Mouse (Mus musculus) testis, adult 2 months (tissue): ENCODE data around the gene Fkrp. TPM values are rescaled to one million over a fixed set of nuclear protein-coding genes. Genes with fewer than 3 reads are reported as not detected.

ENCODE experiments used
- H3K27ac ChIP-seq: fragments of 200-500 bp; 2 replicates; pipeline ENCODE4 v1.5.1; 2012; ENCODE audit warnings: low read depth, low read length; ENCODE audit not compliant: control insufficient read depth, insufficient read depth
- H3K27me3 ChIP-seq: fragments of 200-500 bp; 2 replicates; pipeline ENCODE4 v1.6.1; 2012; ENCODE audit warnings: mild to moderate bottlenecking, low read length, moderate library complexity; ENCODE audit not compliant: control insufficient read depth, insufficient read depth
- H3K36me3 ChIP-seq: fragments of 200-500 bp; 2 replicates; pipeline ENCODE4 v1.6.1; 2012; ENCODE audit warnings: mild to moderate bottlenecking, low read length; ENCODE audit not compliant: control insufficient read depth, insufficient read depth
- H3K4me1 ChIP-seq: fragments of 200-500 bp; 2 replicates; pipeline ENCODE4 v1.6.1; 2012; ENCODE audit warnings: low read length; ENCODE audit not compliant: control insufficient read depth, insufficient read depth
- H3K4me3 ChIP-seq: fragments of 200-500 bp; 2 replicates; pipeline ENCODE4 v1.5.1; 2012; ENCODE audit warnings: low read depth, mild to moderate bottlenecking, low read length, moderate library complexity, mixed read lengths; ENCODE audit not compliant: control insufficient read depth
- CTCF ChIP-seq: fragments of 200-500 bp; IDR thresholded peaks from 2 replicates; pipeline ENCODE4 v1.5.1; 2012; ENCODE audit warnings: low read depth, mild to moderate bottlenecking, inconsistent platforms, low read length, moderate library complexity; ENCODE audit not compliant: control insufficient read depth, insufficient read depth, insufficient replicate concordance
- POLR2A ChIP-seq: fragments of 200-500 bp; IDR thresholded peaks from 2 replicates; pipeline ENCODE4 v1.6.1; 2012; ENCODE audit warnings: low read depth, mild to moderate bottlenecking, inconsistent platforms, low read length, moderate library complexity; ENCODE audit not compliant: control insufficient read depth
- polyA plus RNA-seq: library from polyadenylated mRNA; depleted of rRNA; stranded (reverse); fragments of >200 nt; gene quantifications from 2 replicates; pipeline ENCODE4 v1.2.3, GENCODE M21; 2012; rRNA removed

The Fkrp gene
- polyA plus RNA-seq, 1 experiment: 3.6 TPM

DNA sequence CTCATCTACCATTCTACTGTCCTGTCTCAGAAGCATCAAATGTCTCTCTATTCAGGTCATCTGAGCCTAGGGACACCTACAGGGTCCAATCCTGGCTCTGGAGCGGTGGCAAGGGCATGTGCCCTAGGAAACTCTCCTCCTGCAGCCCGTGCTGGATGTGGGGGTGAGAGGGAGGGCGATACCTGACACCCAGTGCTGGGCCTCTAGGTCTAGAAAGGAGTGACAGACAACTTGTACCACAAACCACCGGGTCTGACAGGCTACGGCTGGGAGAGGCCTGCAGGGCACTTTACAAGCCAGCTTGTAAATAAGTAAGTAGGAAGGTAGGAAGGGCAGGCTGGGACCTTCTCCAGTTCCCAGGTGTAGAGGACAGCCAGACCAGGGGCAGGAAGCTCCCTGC is 40.6 kb downstream of the Fkrp start:
- H3K4me1 ChIP-seq: peaks cover 4% of the 10 kb centered on the region
- TF ChIP-seq CTCF: no peak
- no peak overlapping the region for H3K27ac ChIP-seq
- H3K36me3 ChIP-seq: no peaks in the 10 kb centered on the region
- no peaks in the 10 kb centered on the region for H3K27me3 ChIP-seq
- H3K4me3 ChIP-seq: no peak overlapping the region

GRCm38 (mm10) chr7:16766443-16766842 is 50.1 kb downstream of the Fkrp start:
- no peaks in the 10 kb centered on the region for H3K27me3 ChIP-seq
- H3K27ac ChIP-seq: no peak overlapping the region
- no peak for TF ChIP-seq POLR2A
- TF ChIP-seq CTCF: no peak
- no peaks in the 10 kb centered on the region for H3K36me3 ChIP-seq
- H3K4me3 ChIP-seq: no peak overlapping the region
- H3K4me1 ChIP-seq: peaks cover 2% of the 10 kb centered on the region

GRCm38 (mm10) chr7:16763463-16764218 is 52.9 kb downstream of the Fkrp start:
- Histone ChIP-seq H3K27ac (peak overlapping the region; percentile 54), H3K27me3 (no peaks in the 10 kb centered on the region), H3K4me1 (peaks cover 18% of the 10 kb centered on the region), H3K36me3 (no peaks in the 10 kb centered on the region), H3K4me3 (no peak overlapping the region)
- TF ChIP-seq CTCF (no peak), POLR2A (no peak)

- Histone ChIP-seq H3K27ac (peak overlapping the region; percentile 75), H3K36me3 (no peaks in the 10 kb centered on the region), H3K27me3 (no peaks in the 10 kb centered on the region), H3K4me3 (no peak overlapping the region), H3K4me1 (peaks cover 18% of the 10 kb centered on the region)
- no peak for TF ChIP-seq CTCF
- no peak for TF ChIP-seq POLR2A
These were observed 54.9 kb downstream of the Fkrp start for GRCm38 (mm10) chr7:16761630-16762029.

DNA sequence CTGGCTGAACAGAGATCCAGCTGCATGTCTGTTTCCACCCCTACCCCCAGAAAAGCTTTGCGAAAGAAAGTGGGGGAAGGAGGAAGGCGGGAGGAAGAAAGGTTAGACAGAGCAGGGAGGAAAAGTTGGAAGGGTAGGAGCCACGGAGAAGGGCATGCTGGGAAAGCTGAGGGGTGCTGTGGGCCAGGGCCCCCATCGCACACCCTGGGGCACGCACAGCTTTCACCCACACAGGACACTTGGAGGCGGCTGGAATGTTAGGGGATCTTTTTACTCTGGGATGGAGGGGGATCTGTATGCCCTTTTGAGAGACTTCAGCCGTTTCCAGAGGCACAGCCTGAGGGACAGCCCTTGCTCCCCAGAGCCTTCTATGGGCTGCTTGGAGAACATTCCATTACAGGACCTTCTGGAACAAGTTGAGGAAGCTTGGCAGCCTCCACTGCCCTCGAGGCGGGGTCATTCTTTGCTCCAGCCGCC is 55.5 kb downstream of the Fkrp start:
- Histone ChIP-seq H3K4me1 (peaks cover 18% of the 10 kb centered on the region), H3K27me3 (no peaks in the 10 kb centered on the region), H3K4me3 (no peak overlapping the region), H3K36me3 (no peaks in the 10 kb centered on the region), H3K27ac (peak overlapping the region; percentile 85)
- TF ChIP-seq CTCF (no peak), POLR2A (no peak)

DNA sequence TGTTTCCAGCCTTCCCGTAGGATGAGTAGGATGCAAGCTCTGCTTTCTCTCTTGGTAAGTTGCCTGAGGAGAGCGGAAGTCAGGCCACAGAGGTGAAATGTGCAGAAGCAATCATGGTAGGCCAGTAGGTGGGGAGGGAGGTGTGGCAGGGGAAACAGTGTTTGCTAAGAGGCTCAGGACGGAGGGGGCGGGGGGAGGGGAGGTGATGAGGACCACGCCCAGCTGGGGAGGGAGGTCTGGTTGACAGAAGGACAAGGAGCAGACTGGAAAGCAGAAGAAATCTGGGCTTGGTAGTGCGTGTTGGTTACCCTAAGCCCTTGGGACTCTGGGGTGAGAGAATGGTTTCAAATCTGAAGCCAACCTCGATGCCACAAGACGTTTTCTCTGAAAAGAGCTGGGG is 56.2 kb downstream of the Fkrp start:
- no peaks in the 10 kb centered on the region for H3K36me3 ChIP-seq
- H3K4me1 ChIP-seq: peaks cover 22% of the 10 kb centered on the region
- H3K27me3 ChIP-seq: no peaks in the 10 kb centered on the region
- TF ChIP-seq CTCF: no peak
- no peak for TF ChIP-seq POLR2A
- H3K27ac ChIP-seq: peak overlapping the region; percentile 78
- H3K4me3 ChIP-seq: no peak overlapping the region; the same call in 1 of the 2 replicates

Other genes with a start within 250 kb of the Fkrp start
- gene Arhgap35, start 201.7 kb downstream of the Fkrp start, polyA plus RNA-seq: 21.7 and 22.4 TPM in 2 replicates
- gene Ceacam15, start 141.0 kb downstream of the Fkrp start, polyA plus RNA-seq: 0.10 TPM in 1 of 2 replicates, not detected in the other
- gene Ceacam9, start 94.8 kb downstream of the Fkrp start, polyA plus RNA-seq: not detected in 2 replicates
- gene Ap2s1, start 78.3 kb downstream of the Fkrp start, polyA plus RNA-seq: 240 and 279 TPM in 2 replicates
- 15.2 and 17.8 TPM in 2 replicates for gene Slc1a5, start 35.4 kb downstream of the Fkrp start, polyA plus RNA-seq
- gene Strn4, start 843 bp downstream of the Fkrp start, polyA plus RNA-seq: 130 and 147 TPM in 2 replicates
- 2.8 and 4.5 TPM in 2 replicates for gene Prkd2, start 26.2 kb upstream of the Fkrp start, polyA plus RNA-seq
- 30.7 and 31.2 TPM in 2 replicates for gene Dact3, start 58.6 kb upstream of the Fkrp start, polyA plus RNA-seq
- gene Gng8, start 75.1 kb upstream of the Fkrp start, polyA plus RNA-seq: 9.5 and 10.3 TPM in 2 replicates
- gene Ptgir, start 89.8 kb upstream of the Fkrp start, polyA plus RNA-seq: 0.20 and 0.26 TPM in 2 replicates
- gene Calm3, start 107.4 kb upstream of the Fkrp start, polyA plus RNA-seq: 433 and 509 TPM in 2 replicates
- gene Pnmal2, start 128.0 kb upstream of the Fkrp start, polyA plus RNA-seq: 34.2 and 41.6 TPM in 2 replicates
- 7.6 and 7.8 TPM in 2 replicates for gene Pnmal1, start 142.9 kb upstream of the Fkrp start, polyA plus RNA-seq
- gene Gm42372, start 166.4 kb upstream of the Fkrp start, polyA plus RNA-seq: 1.8 and 2.4 TPM in 2 replicates
- gene Ccdc8, start 176.0 kb upstream of the Fkrp start, polyA plus RNA-seq: 1.6 TPM in 2 replicates
- gene Ppp5c, start 211.2 kb upstream of the Fkrp start, polyA plus RNA-seq: 80.7 and 84.7 TPM in 2 replicates
- 4.4 and 6.9 TPM in 2 replicates for gene Hif3a, start 245.7 kb upstream of the Fkrp start, polyA plus RNA-seq